Mouse (Mus musculus) cortical plate, adult 2 months (tissue): ENCODE measurements at regions not wholly inside any gene's neighbourhood (a gene's known extent, or its start where the extent isn't known, plus 50 kb on each side); places are given as distances from the start of the nearest gene placed in this dataset.

Experiments
- CTCF ChIP-seq: fragments of 200-500 bp; IDR thresholded peaks from 2 replicates; pipeline ENCODE4 v1.5.1; 2011; ENCODE audit warnings: mild to moderate bottlenecking, control low read depth, low read length; ENCODE audit not compliant: insufficient read depth; ENCODE audit errors: extremely low read depth
- POLR2A ChIP-seq: fragments of 200-500 bp; IDR thresholded peaks from 2 replicates; pipeline ENCODE4 v1.6.1; 2011; ENCODE audit warnings: mild to moderate bottlenecking, low read length, control low read depth; ENCODE audit not compliant: insufficient read depth; ENCODE audit errors: extremely low read depth

- no peak for TF ChIP-seq POLR2A
- peak; percentile 38; the same call in 1 of the 2 replicates for TF ChIP-seq CTCF
Observed at GRCm38 (mm10) chrX:147608660-147609059, 54.8 kb upstream of the Lrch2 start.
